Mouse (Mus musculus) ovary, adult 2 months (tissue): ENCODE measurements around the gene Serpinb3c. TPM values are rescaled to one million over a fixed set of nuclear protein-coding genes. Genes with fewer than 3 reads are reported as not detected.

ENCODE experiments used
- polyA plus RNA-seq: library from polyadenylated mRNA; depleted of rRNA; stranded (reverse); fragments of >200 nt; gene quantifications from 2 replicates; pipeline ENCODE4 v1.2.3, GENCODE M21; 2012; rRNA removed

The Serpinb3c gene
- not detected in 2 replicates for polyA plus RNA-seq

GRCm38 (mm10) chr1:107278261-107278660, at the start of gene Serpinb3c, which contains the start of gene Serpinb3b:
Serpinb3c (minus strand) TSS chr1:107278371.
Serpinb3b (minus strand) TSS chr1:107278361.

Other genes starting within 250 kb of the Serpinb3c start
- not detected in 2 replicates for gene Serpinb3a, start 226.1 kb downstream of the Serpinb3c start, polyA plus RNA-seq
- gene Serpinb3d, start 194.9 kb downstream of the Serpinb3c start, polyA plus RNA-seq = not detected in 2 replicates
- gene Serpinb3b, start within 50 bp of the Serpinb3c start, polyA plus RNA-seq = not detected in 2 replicates
- gene Serpinb11, start 82.8 kb upstream of the Serpinb3c start, polyA plus RNA-seq = 0.38 and 0.44 TPM in 2 replicates
- gene Serpinb7, start 121.3 kb upstream of the Serpinb3c start, polyA plus RNA-seq = not detected in 2 replicates
- 0.07 TPM in 1 of 2 replicates, not detected in the other for gene Serpinb2, start 233.1 kb upstream of the Serpinb3c start, polyA plus RNA-seq